Mouse (Mus musculus) embryonic fibroblast, embryonic 13.5 days (primary cell): Measurements from ENCODE around the gene AA986860.

Source experiments
- CTCF ChIP-seq: IDR thresholded peaks from 2 replicates; pipeline ENCODE4 v1.5.1; 2011; ENCODE audit warnings: mild to moderate bottlenecking, control low read depth, low read length, moderate library complexity, borderline replicate concordance; ENCODE audit not compliant: insufficient read depth
- POLR2A ChIP-seq: IDR thresholded peaks from 2 replicates; pipeline ENCODE4 v1.6.1; 2011; ENCODE audit warnings: low read depth, mild to moderate bottlenecking, control low read depth, low read length, moderate library complexity

DNA sequence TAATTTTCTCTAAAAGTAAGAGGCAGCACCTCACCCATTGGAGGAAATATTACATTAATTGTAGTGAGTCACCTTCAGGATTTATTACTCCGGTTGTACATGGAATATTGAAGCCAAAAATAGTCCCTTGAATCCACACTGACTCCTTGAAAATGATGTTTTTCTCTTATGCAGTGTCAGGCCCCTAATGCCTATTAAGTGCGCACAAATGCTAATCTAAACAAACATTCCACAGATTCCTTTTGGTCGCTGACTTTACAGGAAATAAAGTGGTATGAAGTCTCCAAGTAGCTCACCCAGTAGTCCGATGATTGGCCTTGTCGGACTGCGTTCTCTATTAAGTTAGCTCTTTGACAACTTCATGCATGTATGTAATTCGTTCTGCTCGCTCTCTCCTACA, 3.1 kb downstream of the AA986860 start:
- TF ChIP-seq CTCF: no peak
- TF ChIP-seq POLR2A: no peak
